Mouse (Mus musculus) frontal cortex, postnatal 10 days (tissue): Measurements from ENCODE around the gene Lmf1.

Experiments used
- DNase-seq, 2 experiments: peaks; one replicate each; pipeline ENCODE4 v3.0.0; 2022; ENCODE audit warnings: low spot score in 2 of 2, mixed read lengths in 1 of 2

Gene Lmf1

DNA sequence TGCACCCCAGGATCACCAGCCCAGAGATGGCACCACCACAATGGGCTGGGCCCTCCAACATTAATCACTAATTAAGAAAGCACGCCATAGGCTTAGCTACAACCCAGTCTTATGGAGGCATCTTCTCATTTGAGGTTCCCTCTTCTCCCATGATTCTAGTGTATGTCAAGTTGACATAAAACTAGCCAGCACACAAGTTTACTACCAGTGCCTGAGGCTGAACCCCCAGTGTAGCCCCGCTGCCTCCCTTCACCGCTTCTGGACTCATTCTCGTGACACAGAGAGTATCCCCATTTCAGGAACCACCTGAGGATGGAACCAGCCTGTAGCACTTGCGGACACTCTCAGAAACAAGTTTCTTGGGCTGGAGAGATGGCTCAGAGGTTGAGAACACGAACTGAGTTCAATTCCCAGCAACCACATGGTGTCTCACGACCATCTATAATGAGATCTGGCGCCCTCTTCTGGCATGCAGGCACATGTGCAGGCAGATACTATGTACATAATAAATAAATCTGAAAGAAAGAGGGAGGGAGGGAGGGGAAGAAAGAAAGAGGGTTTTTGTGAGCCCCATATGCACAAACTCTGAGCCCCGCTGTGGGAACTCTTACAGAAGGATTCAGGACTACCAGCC lies 122.1 kb downstream of the Lmf1 start:
- DNase-seq: no peak

DNA sequence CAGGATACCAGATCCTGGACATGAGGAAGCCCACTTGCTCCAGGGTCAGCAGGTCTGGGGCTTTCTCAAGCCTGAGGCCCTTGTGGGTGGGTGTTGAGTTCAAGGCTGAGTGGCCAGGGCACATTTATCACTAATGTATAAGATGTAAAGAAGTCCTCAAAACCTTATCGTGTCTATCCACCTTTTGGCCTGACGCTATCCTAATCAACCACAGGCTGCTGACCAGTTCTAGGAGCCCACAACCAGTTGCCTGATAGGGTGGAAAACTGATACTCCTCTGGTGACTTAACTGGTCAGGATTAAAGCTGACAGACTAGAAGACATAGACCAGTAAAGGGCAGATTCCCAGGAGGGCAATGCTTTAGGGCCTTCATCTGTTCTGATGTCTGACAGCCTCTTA lies 131.1 kb downstream of the Lmf1 start:
- DNase-seq: no peak

DNA sequence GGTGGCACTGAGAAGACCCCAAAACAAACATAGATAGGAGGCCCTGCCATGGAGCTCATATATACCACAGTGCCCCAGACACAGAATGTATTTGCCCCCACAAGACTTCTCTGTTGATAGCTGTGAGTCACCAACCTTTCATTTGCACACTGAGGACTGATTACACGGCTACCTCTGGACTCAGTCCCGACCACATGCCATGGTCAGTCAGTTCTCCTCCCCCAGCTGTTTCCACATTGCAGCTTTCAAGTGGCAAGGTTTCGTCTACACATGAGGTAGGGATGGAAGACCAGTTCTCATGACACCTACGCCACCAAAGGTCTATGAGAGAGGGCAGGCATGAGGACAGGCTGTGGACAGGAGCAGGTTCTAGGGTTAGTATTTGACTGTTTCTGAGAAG lies 132.3 kb downstream of the Lmf1 start:
- no peak for DNase-seq
